Mouse (Mus musculus) retina, postnatal 7 days (tissue): ENCODE data around the gene Ttc21a.

Experiments
- DNase-seq: peaks from one replicate; pipeline ENCODE4 v3.0.0-alpha.2; 2012; ENCODE audit warnings: low read depth, low spot score

Gene Ttc21a

DNA sequence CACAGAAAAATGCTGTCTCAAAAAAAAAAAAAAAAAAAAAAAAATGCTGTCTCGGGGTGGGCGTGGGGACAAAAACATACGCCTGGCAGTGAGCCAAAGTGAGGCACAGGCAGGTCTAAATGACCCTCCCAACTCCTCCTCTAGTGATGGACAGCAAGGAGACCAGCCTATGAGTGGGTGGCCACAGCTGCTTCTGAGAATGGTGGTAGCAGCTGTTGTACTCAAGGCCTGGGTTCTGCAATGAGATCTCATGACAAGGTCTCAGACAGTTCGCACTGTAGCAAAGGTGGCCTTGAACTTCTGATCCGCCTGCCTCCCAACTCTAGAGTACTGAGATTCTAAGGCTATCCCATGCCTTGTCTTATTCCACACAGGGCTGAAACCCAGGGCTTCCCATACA lies 4.0 kb downstream of the Ttc21a start:
- DNase-seq: no peak

GRCm38 (mm10) chr9:119941861-119942260 lies 4.5 kb downstream of the Ttc21a start:
- DNase-seq: no peak

GRCm38 (mm10) chr9:119943326-119943725 lies 5.9 kb downstream of the Ttc21a start:
- DNase-seq: no peak

DNA sequence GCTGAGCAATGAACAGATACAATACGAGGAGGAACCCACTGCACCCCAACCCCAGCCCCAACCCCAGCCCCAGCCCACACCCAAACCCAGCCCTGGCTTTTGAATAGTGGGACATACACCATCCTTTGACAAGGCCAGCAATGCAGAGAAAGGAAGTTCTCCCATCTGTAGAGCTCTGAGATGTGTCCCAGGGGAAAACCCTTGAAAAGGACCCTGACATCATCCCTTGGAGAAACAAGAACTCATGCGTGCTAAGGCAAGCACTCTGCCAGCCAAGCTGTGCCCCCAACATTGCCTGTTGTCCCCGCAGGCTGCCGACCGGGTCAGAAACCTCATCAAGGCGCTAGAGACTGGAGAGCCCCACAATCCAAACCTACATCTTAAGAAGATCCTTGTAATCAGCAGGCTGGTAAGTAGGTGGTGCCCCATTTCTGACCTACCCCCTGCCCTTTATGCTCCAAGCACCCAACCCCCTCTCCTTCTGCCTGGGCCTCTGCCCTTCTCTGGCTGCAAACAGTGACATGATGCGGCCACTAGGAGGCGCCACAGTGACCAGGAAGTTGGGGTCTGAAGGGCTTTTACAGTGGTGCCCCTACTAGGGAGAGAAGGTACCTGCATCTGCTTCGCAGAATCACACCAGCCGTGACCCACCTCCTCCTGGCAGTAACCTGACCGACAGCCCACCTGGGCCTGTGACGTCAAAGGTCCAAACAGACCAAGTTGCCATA lies 7.9 kb downstream of the Ttc21a start:
- no peak for DNase-seq

GRCm38 (mm10) chr9:119948804-119949203 lies 11.4 kb downstream of the Ttc21a start:
- DNase-seq: no peak

GRCm38 (mm10) chr9:119950434-119950833 lies 13.0 kb downstream of the Ttc21a start:
- no peak for DNase-seq

DNA sequence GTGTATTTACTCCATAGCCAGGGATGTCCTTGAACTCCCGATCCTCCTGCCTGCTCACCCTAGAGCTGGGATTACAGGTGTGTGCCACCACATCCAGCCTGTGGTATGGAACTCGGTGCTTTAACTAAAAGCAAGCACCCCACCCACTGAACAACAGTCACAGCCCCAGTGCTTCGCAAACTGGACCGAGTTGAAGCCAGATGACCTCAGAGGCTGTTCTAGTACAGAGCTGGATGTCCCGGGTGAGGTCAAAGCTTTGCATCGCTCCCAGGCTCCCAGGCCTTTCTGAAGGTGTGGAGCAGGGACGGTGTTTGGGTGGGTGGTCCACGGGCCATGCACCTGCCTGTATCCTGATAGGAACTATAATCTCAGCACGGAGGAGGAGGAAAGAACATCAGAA lies 14.0 kb downstream of the Ttc21a start:
- no peak for DNase-seq

DNA sequence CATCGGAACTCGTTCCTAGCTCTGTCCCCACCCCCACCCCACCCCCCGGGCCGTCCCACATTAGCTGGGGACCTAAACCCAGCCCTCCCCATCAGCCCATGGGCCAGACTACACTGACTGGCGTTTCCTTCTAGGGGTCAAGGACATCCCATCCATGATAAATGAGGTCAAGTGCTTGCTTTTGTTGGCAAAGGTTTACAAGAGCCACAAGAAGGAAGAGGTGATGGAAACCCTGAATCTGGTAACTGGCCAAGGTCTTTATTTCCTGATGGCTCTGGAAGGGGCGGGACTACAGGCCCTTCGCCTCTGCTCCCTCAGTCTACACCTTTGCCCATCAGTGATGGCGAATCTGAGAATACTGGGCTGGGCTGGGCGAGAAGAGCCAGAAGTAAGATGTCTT lies 21.4 kb downstream of the Ttc21a start:
- DNase-seq: no peak

- no peak for DNase-seq
These were observed 24.8 kb downstream of the Ttc21a start for GRCm38 (mm10) chr9:119962216-119962615.

DNA sequence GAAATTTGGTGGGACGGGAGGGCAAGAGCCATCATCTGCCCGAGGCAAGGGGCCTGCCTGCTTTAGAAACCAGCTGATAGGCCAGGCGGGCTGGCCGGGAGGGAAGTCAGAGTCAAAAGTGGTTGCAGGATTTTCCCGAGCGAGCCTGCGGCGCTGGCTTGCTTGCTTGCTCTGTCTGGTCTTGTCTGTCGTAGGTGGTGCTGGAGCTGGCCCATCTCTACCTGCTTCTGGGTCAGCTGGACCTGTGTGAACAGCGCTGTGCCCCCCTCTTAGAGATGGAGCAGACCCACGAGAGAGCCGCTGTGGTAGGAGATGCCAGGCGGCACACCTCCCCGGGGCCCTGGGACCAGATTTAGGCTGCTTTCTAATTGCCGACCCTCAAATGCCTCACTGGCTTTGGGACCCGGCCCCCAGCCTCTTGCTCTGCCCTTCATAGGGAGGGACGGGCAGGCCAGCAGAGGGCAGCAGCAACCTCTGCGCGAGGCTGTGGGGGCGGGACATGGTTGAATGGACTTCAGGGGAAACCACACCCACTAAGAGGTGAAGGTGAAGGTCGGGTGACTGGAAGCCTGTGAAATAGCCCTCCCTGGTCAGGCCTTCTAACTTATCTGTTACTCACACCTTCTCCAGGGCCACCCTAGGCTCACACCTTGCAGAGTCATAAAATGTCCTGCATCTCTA lies 25.7 kb downstream of the Ttc21a start:
- no peak for DNase-seq

DNA sequence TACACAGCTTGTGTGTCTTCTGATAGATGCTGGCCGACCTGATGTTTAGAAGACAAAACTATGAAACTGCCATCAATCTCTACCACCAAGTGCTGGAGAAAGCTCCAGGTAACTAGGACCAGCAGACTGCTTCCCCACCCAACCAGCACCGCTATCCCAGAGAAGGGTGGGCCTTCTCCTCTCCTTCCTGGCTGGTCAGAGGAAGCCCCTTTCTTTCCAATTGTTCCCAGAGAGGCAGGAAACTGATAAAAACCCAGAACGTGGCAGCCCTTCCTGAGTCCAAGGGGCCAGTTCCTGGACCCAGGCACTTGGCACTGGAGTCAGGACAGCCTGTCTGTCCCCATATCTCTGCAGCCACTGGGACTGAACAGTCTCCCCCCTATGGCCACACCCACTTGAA lies 26.8 kb downstream of the Ttc21a start:
- no peak for DNase-seq

GRCm38 (mm10) chr9:119965186-119965585 lies 27.8 kb downstream of the Ttc21a start:
- DNase-seq: no peak

DNA sequence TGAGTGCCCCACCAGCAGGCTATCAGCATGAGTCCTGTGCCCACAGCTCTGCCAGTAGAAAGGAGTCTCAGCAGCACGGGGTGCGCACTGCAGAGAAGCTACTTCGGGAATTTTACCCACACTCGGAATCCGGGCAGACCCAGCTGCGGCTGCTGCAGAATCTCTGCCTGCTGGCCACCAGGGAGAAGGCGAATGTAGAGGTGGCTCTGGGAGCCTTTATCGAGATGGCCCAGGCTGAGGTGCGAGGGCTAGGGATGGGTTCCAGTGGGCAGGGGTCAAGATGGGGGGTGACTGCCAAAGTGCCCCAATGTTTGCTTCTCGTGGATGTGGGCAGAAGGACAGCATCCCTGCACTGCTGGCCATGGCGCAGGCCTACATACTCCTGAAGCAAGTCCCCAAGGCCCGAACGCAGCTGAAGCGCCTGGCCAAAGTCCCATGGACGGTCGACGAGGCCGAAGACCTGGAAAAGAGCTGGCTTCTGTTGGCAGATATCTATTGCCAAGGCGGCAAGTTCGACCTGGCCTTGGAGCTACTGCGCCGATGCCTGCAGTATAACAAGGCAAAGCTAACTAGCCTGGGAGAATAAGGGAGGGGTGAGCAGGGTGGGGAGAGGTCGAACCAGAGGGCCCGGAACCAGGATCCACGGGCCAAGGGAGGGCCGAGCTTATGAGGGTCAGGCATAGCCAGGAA lies 29.0 kb downstream of the Ttc21a start:
- DNase-seq: no peak

DNA sequence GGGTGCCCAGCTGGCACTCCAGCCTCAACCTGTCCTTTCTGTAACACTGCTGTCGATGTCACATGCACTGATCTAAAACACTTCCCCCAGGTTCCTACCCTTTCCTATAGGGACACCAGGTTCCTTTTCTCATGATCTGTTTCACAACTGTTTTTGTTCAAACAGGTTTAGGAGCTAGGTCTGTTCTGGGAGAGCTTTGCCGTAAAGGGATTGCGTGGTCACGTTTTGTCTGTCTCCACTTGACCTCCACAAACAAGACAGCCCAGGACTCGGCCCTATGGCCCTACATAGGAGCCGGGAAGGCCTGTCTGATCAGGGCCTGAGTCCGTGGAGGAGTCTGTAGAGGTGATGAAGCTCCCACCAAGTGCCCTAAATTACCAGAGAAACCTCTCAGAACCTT lies 32.4 kb downstream of the Ttc21a start:
- no peak for DNase-seq

- DNase-seq: no peak
These were observed 32.8 kb downstream of the Ttc21a start for GRCm38 (mm10) chr9:119970221-119970620.

GRCm38 (mm10) chr9:119970763-119971656 lies 33.6 kb downstream of the Ttc21a start:
- no peak for DNase-seq

GRCm38 (mm10) chr9:119972166-119972565 lies 34.8 kb downstream of the Ttc21a start:
- no peak for DNase-seq

DNA sequence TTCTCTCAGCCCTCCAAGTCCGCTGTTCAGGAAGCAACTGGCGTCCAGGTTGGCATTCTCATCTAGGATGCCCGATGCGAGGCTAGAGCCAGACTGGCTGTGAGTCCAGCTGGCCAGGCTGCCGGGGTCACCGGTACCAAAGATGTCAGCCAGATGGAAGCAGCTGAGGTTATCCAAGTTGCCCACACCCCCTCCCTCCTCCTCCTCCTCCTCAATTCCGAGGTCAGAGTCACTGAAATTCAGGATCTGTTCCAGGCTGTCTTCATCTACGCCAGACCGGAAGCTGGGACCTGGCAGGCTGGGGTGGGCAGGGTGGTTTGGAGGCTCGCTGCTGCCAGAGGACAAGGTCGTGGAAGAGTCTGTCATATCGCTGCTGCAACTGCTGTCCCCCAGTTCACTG lies 35.2 kb downstream of the Ttc21a start:
- no peak for DNase-seq

GRCm38 (mm10) chr9:119973281-119973680 lies 35.9 kb downstream of the Ttc21a start:
- DNase-seq: no peak

DNA sequence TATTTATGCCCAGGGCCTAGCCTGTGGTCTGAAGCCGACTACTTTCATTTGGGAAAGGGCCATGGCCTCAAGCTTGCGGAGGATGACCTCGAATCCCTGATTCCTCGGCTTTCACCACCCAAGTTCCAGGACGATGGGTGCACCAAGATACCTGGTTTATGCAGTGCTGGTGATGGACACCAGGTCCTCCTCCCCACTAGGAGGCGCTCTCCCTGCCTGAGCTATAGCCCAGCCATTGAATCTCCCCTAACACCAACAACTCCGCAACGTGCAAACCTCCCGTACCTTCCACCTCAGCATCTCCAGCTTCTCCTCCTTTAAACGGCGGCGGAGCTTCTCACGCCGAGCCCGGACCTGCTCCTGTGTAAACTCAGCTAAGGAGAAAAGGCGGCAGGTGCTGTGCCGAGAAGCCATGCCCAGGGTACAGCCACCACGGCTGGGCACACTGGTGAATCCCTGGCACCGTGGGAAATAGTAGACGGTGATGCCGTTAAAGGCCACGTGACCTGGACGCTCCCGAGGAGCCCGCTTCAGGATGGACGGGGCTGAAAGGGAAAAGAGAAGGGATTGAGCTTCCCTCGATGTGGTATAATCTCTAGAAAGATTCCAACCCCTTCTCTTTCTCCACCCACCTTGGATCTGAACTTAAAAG lies 36.6 kb downstream of the Ttc21a start:
- DNase-seq: no peak

DNA sequence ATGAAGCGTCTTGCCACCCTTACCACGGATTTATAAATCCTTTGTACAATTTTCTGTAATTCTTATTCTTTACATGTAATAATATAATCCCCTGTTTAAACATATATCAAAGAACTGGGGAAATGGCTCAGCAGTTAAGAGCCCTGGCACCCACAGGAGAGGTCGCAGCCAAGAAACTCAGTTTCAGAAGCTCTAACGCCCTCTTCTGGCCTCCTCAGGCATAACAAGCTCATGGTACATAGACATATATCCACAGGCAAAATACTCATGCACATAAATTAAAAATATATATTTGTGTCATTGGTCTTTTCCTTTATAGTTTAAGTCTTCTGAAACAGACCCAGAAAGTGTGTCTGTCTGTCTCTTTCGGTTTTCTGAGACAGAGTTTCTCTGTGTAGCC lies 37.2 kb downstream of the Ttc21a start:
- no peak for DNase-seq
